Mouse (Mus musculus) hindbrain, embryonic 11.5 days (tissue): ENCODE measurements around the gene Slc2a13. TPM values are rescaled to one million over a fixed set of nuclear protein-coding genes. Genes with fewer than 3 reads are reported as not detected.

Experiments used
- ATAC-seq: fragments of 200-750 bp; cut with Nextera tagmentation; 2 replicates; pipeline ENCODE4 v1.8.0; 2017; ENCODE audit warnings: mild to moderate bottlenecking, moderate TSS enrichment, moderate library complexity; ENCODE audit not compliant: low FRiP score
- DNase-seq: peaks from one replicate; pipeline ENCODE4 v3.0.0-alpha.2; 2015; ENCODE audit warnings: low spot score
- H3K27ac ChIP-seq: fragments of 300-500 bp; sonication (generic); 2 replicates; pipeline ENCODE4 v1.5.1; 2014; ENCODE audit warnings: mild to moderate bottlenecking, low read depth, low read length
- H3K27me3 ChIP-seq: fragments of 300-500 bp; sonication (generic); 2 replicates; pipeline ENCODE4 v1.6.1; 2014; ENCODE audit warnings: mild to moderate bottlenecking, low read length, moderate library complexity, mixed read lengths; ENCODE audit not compliant: control insufficient read depth, insufficient read depth
- H3K36me3 ChIP-seq: fragments of 300-500 bp; sonication (generic); 2 replicates; pipeline ENCODE4 v1.6.1; 2014; ENCODE audit warnings: mild to moderate bottlenecking, low read length, moderate library complexity, mixed read lengths; ENCODE audit not compliant: control insufficient read depth, insufficient read depth
- H3K4me1 ChIP-seq: fragments of 300-500 bp; sonication (generic); replicated peaks from 2 replicates; pipeline ENCODE4 v1.6.1; 2014; ENCODE audit warnings: low read length, mixed read lengths; ENCODE audit not compliant: control insufficient read depth, insufficient read depth
- H3K4me2 ChIP-seq: fragments of 300-500 bp; sonication (generic); replicated peaks from 2 replicates; pipeline ENCODE4 v1.6.1; 2014; ENCODE audit warnings: mild to moderate bottlenecking, low read depth, low read length
- H3K4me3 ChIP-seq: fragments of 300-500 bp; sonication (generic); 2 replicates; pipeline ENCODE4 v1.5.1; 2014; ENCODE audit warnings: low read depth, low read length
- H3K9ac ChIP-seq: fragments of 300-500 bp; sonication (generic); 2 replicates; pipeline ENCODE4 v1.6.1; 2014; ENCODE audit warnings: low read depth, low read length
- H3K9me3 ChIP-seq: fragments of 300-500 bp; sonication (generic); 2 replicates; pipeline ENCODE4 v1.6.1; 2016; ENCODE audit warnings: low read length; ENCODE audit not compliant: control insufficient read depth
- WGBS: fragments of 180-500 bp; shearing (Covaris S2); extraction: QIAGEN DNeasy Blood & Tissue Kit; methylation state at CpG from one replicate; pipeline ENCODE4 v1.1.7; 2014; 5-methylcytosine and 5-hydroxymethylcytosine counted together
- polyA plus RNA-seq: library from polyadenylated mRNA; unstranded; fragments of >200 nt; fragmentation: Nextera tagmentation; extraction: Ambion mirVana; gene quantifications from 2 replicates; pipeline ENCODE4 v1.2.1, GENCODE M21; 2014

Gene Slc2a13
- polyA plus RNA-seq, 1 experiment from 2014 or later, result 1.5 TPM

- H3K36me3 ChIP-seq, result no peaks in the 10 kb centered on the region
- H3K27ac ChIP-seq, result no peak overlapping the region
- H3K4me2 ChIP-seq, result no peak overlapping the region
- WGBS, result 86% methylated on average over 2 of the region's 2 CpGs
- ATAC-seq, result no peak
- no peaks in the 10 kb centered on the region for H3K9me3 ChIP-seq
- no peak overlapping the region for H3K9ac ChIP-seq
- no peak overlapping the region for H3K4me3 ChIP-seq
- no peaks in the 10 kb centered on the region for H3K4me1 ChIP-seq
- H3K27me3 ChIP-seq, result no peaks in the 10 kb centered on the region
- no peak for DNase-seq
Observed at GRCm38 (mm10) chr15:91473690-91474409, 99.2 kb downstream of the Slc2a13 start.

- no peak for DNase-seq
- no peak overlapping the region for H3K4me3 ChIP-seq
- no peak for ATAC-seq
- no peak overlapping the region for H3K9ac ChIP-seq
- H3K9me3 ChIP-seq, result no peaks in the 10 kb centered on the region
- H3K4me2 ChIP-seq, result no peak overlapping the region
- H3K36me3 ChIP-seq, result no peaks in the 10 kb centered on the region
- no peak overlapping the region for H3K27ac ChIP-seq
- H3K27me3 ChIP-seq, result no peaks in the 10 kb centered on the region
- WGBS, result 90% methylated on average over 3 of the region's 3 CpGs
- no peaks in the 10 kb centered on the region for H3K4me1 ChIP-seq
Observed at GRCm38 (mm10) chr15:91465331-91465730, 107.7 kb downstream of the Slc2a13 start.

DNA sequence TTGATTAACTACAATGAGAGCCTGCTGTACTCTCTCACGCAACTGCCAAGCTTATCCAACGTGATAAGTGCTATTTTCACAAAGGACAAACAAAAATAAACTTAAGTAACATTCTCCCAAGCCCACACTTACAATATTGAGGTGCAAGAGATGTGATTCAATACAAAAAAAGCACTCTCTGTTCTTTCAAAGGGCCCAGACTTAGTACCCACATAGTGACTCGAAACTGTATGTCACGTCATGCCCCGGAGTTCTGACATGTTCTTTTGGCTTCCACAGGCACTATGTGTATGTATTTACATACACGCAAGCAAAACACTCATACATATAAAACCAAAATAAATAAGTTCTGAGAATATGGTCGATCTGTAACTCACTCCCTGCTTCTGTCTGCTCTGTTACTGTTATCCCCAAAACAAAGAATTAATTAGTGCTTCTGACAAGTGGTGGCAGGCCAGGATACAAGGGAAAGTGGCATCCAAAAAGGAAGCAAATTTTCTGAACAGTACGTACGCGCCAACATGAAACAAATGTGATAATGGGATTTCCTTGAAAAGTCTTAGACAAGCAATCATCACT, 109.1 kb downstream of the Slc2a13 start:
- Histone ChIP-seq H3K9ac (no peak overlapping the region), H3K4me1 (no peaks in the 10 kb centered on the region), H3K4me2 (no peak overlapping the region), H3K27me3 (no peaks in the 10 kb centered on the region), H3K27ac (no peak overlapping the region), H3K36me3 (no peaks in the 10 kb centered on the region), H3K9me3 (no peaks in the 10 kb centered on the region), H3K4me3 (no peak overlapping the region)
- no peak for ATAC-seq
- 91% methylated on average over 10 of the region's 10 CpGs for WGBS
- no peak for DNase-seq

GRCm38 (mm10) chr15:91463026-91463661, 109.9 kb downstream of the Slc2a13 start:
- H3K4me1 ChIP-seq, result no peaks in the 10 kb centered on the region
- no peak overlapping the region for H3K4me2 ChIP-seq
- ATAC-seq, result no peak
- H3K9me3 ChIP-seq, result no peaks in the 10 kb centered on the region
- H3K9ac ChIP-seq, result no peak overlapping the region
- 76% methylated on average over 16 of the region's 16 CpGs for WGBS
- H3K27ac ChIP-seq, result no peak overlapping the region
- H3K36me3 ChIP-seq, result no peaks in the 10 kb centered on the region
- no peaks in the 10 kb centered on the region for H3K27me3 ChIP-seq
- H3K4me3 ChIP-seq, result no peak overlapping the region
- DNase-seq, result no peak

DNA sequence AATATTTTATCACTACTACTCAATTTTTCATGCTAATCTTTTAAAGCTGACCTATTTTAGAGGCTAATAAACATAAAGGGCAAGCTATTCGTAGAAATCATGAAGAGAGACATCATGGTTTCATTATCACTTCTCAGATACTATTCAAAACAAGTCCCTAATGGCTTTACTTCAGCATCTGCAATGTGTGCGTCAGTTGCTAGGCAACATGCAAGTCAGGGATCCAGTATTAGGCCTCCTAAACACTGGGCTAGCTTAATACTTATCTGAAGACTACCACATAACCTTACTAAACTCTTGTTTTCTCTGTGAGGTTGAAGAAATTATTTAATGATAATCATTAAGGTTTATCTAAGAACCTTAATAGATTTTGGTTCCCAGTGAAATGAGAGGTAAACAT, 111.1 kb downstream of the Slc2a13 start:
- DNase-seq, result no peak
- no peak for ATAC-seq
- Histone ChIP-seq H3K9me3 (no peaks in the 10 kb centered on the region), H3K27ac (no peak overlapping the region), H3K36me3 (no peaks in the 10 kb centered on the region), H3K4me2 (no peak overlapping the region), H3K27me3 (no peaks in the 10 kb centered on the region), H3K4me1 (no peaks in the 10 kb centered on the region), H3K4me3 (no peak overlapping the region), H3K9ac (no peak overlapping the region)
- 59% methylated on average over 2 of the region's 2 CpGs for WGBS

- WGBS, result 85% methylated on average over 2 of the region's 2 CpGs
Observed at GRCm38 (mm10) chr15:91457202-91457601, 115.9 kb downstream of the Slc2a13 start.

DNA sequence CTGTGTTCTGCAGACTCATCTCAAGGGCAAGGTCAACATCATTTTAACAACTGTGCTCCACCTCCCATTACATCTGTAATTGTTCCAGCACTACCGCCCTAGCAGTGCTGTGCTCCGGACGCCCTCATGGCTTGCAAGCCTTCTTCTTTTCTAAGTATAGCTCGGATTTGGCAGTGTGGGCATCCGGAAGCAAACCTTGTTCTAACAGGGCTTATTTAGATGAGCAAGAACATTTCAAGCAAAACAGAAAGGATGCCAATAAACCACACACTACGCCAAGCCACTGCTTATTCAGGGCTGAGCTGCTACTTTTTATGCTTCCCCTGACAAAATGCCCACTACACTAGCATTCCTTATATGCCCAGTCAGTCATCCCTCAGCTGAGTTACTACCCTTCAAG, 127.7 kb downstream of the Slc2a13 start:
- no peaks in the 10 kb centered on the region for H3K27me3 ChIP-seq
- H3K36me3 ChIP-seq, result no peaks in the 10 kb centered on the region
- ATAC-seq (no peak), DNase-seq (no peak)
- no peak overlapping the region for H3K4me2 ChIP-seq
- no peak overlapping the region for H3K27ac ChIP-seq
- no peaks in the 10 kb centered on the region for H3K9me3 ChIP-seq
- no peak overlapping the region for H3K9ac ChIP-seq
- H3K4me3 ChIP-seq, result no peak overlapping the region
- 90% methylated on average over 6 of the region's 6 CpGs for WGBS
- H3K4me1 ChIP-seq, result no peaks in the 10 kb centered on the region

More at GRCm38 (mm10) chr15:91457202-91457601, 115.9 kb downstream of the Slc2a13 start:
- Histone ChIP-seq H3K9me3 (no peaks in the 10 kb centered on the region), H3K9ac (no peak overlapping the region), H3K36me3 (no peaks in the 10 kb centered on the region), H3K27me3 (no peaks in the 10 kb centered on the region), H3K4me1 (no peaks in the 10 kb centered on the region), H3K27ac (no peak overlapping the region), H3K4me3 (no peak overlapping the region), H3K4me2 (no peak overlapping the region)
- DNase-seq (no peak), ATAC-seq (no peak)

- H3K4me1 ChIP-seq, result no peaks in the 10 kb centered on the region
- no peaks in the 10 kb centered on the region for H3K27me3 ChIP-seq
- no peak overlapping the region for H3K9ac ChIP-seq
- no peak overlapping the region for H3K4me2 ChIP-seq
- 64% methylated on average over 8 of the region's 8 CpGs for WGBS
- DNase-seq (no peak), ATAC-seq (no peak)
- H3K9me3 ChIP-seq, result no peaks in the 10 kb centered on the region
- no peaks in the 10 kb centered on the region for H3K36me3 ChIP-seq
- no peak overlapping the region for H3K27ac ChIP-seq
- no peak overlapping the region for H3K4me3 ChIP-seq
Observed at GRCm38 (mm10) chr15:91443449-91443848, 129.6 kb downstream of the Slc2a13 start.

DNA sequence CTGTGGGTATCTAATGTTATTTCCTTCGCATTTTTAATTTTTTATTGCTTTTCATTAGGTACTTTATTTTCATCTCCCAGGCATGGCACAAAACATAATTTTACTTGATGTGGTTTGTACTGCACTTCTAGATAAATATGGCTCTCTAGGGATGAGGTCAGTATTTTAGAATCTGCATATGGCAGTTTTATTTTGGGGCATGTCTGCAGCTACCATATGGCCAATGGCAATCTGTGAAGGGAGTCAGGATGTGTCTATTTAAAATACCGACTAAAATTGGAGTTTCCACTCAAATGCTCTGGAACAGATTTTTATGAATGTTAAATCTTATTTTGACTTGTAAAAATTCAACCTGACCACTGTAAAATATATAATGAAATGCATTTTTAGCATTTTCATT, 133.2 kb downstream of the Slc2a13 start:
- Histone ChIP-seq H3K4me3 (no peak overlapping the region), H3K36me3 (no peaks in the 10 kb centered on the region), H3K9ac (no peak overlapping the region), H3K9me3 (no peaks in the 10 kb centered on the region), H3K27me3 (no peaks in the 10 kb centered on the region), H3K27ac (no peak overlapping the region), H3K4me1 (no peaks in the 10 kb centered on the region), H3K4me2 (no peak overlapping the region)
- DNase-seq (no peak), ATAC-seq (no peak)
- 89% methylated on average over 2 of the region's 2 CpGs for WGBS
